ENCODE assay signal across 9 mouse cellular contexts in genomic region chr5:75153961-75154620, GRCm38 (mm10). TPM values are rescaled to one million over a fixed set of nuclear protein-coding genes. Genes with fewer than 3 reads are reported as not detected.
DNase-seq lines count a peak whose midpoint lies in the region; ATAC-seq and TF ChIP-seq lines count a peak whose summit lies in the region.
"Had no signal": no experiment of that assay in that cellular context is flagged by ENCODE, and none has a peak within 500 bp of the region (broad histone marks: within the 10 kb centered on the region; RNA-seq: fewer than 3 reads in every experiment).

No protein-coding gene starts in this region.

- peak overlapping the region; percentile 68 for H3K4me3 ChIP-seq in lung, adult 2 months (replicated peaks; ENCODE audit: extremely low read depth, low read depth, low read length)
- H3K4me3 ChIP-seq in heart, embryonic 10.5 days: peak overlapping the region; percentile 72
- peak overlapping the region; percentile 56 for H3K4me3 ChIP-seq in kidney, embryonic 15.5 days (replicated peaks)

- TF ChIP-seq CTCF in lung, adult 2 months (IDR thresholded peaks at IDR 0.05; ENCODE audit: insufficient read depth, low read length): no peak

- H3K27ac ChIP-seq in heart, embryonic 10.5 days: peak overlapping the region; percentile 88
- H3K27ac ChIP-seq in kidney, embryonic 15.5 days: peak overlapping the region; percentile 90

- H3K36me3 ChIP-seq in heart, embryonic 10.5 days: no peaks in the 10 kb centered on the region
- H3K36me3 ChIP-seq in kidney, embryonic 15.5 days: no peaks in the 10 kb centered on the region
- H3K36me3 ChIP-seq: G1E had no signal

- TF ChIP-seq POLR2A in lung, adult 2 months (IDR thresholded peaks at IDR 0.05; ENCODE audit: borderline replicate concordance, extremely low read depth, low read depth, low read length): 0 out of 2 replicates have a peak, but pooled peaks have one; percentile 4

- WGBS in lung, adult 2 months: 2% methylated on average over 27 of the region's 27 CpGs
- WGBS in heart, embryonic 10.5 days: under 1% methylated on average over 27 of the region's 27 CpGs
- under 1% methylated on average over 27 of the region's 27 CpGs for WGBS in kidney, embryonic 15.5 days

- H3K4me2 ChIP-seq in kidney, embryonic 15.5 days: peak overlapping the region; percentile 59

- H3K27me3 ChIP-seq in heart, embryonic 10.5 days (ENCODE audit: insufficient read depth, poor library complexity, severe bottlenecking): peaks cover 62% of the 10 kb centered on the region
- peaks cover 66% of the 10 kb centered on the region for H3K27me3 ChIP-seq in kidney, embryonic 15.5 days

- ATAC-seq in kidney, embryonic 15.5 days (replicated peaks; ENCODE audit: low FRiP score): no peak
- ATAC-seq in cerebellum, adult (ENCODE audit: insufficient number of reproducible peaks, low FRiP score, low TSS enrichment): no peak

- H3K9ac ChIP-seq in kidney, embryonic 15.5 days: peak overlapping the region; percentile 61

- H3K9me3 ChIP-seq in heart, embryonic 10.5 days: no peaks in the 10 kb centered on the region
- no peaks in the 10 kb centered on the region for H3K9me3 ChIP-seq in kidney, embryonic 15.5 days (replicated peaks)
- H3K9me3 ChIP-seq: G1E had no signal

- DNase-seq in lung, adult 2 months: peak; percentile 52
- no peak for DNase-seq in lung, postnatal 25 days (ENCODE audit: low spot score)
- peak; percentile 42 for DNase-seq in embryo, embryonic 9.5 days (ENCODE audit: extremely low spot score)
- no peak for DNase-seq in heart, embryonic 10.5 days (ENCODE audit: low spot score)
- peak; percentile 24 for DNase-seq in mesoderm, embryonic 11.5 days (ENCODE audit: low read depth, low spot score)
- DNase-seq in right cerebral cortex, adult 18-20 months: no peak

- peaks cover 12% of the 10 kb centered on the region for H3K4me1 ChIP-seq in lung, adult 2 months (ENCODE audit: control insufficient read depth, insufficient read depth, low read length)
- H3K4me1 ChIP-seq in heart, embryonic 10.5 days: peaks cover 51% of the 10 kb centered on the region
- peaks cover 50% of the 10 kb centered on the region for H3K4me1 ChIP-seq in kidney, embryonic 15.5 days

RNA-seq across cellular contexts. Expression of gene Pdgfra, which starts 2.0 kb away (rescaled TPM):
- 51.0 and 82.2 TPM in 2 replicates for polyA plus RNA-seq in lung, adult 2 months (2012; rRNA removed)
- 23.8 and 37.4 TPM in 2 replicates for polyA plus RNA-seq in heart, embryonic 10.5 days (2016; fragmentation: Nextera tagmentation; extraction: Ambion mirVana)
- polyA plus RNA-seq in kidney, embryonic 15.5 days (2015; fragmentation: Nextera tagmentation; extraction: Ambion mirVana): 40.0 and 47.3 TPM in 2 replicates
- polyA plus RNA-seq: G1E had no signal

Comparison
In these comparisons a context has a peak if more than half of its experiments do, and no peak if none do; other contexts are left out.
1. DNase-seq: peak in lung, adult 2 months (single experiment), embryo, embryonic 9.5 days (single experiment) and mesoderm, embryonic 11.5 days (single experiment); none in lung, postnatal 25 days (single experiment), heart, embryonic 10.5 days (single experiment) and right cerebral cortex, adult 18-20 months (single experiment).
2. Peak in every context shown above with its lines, with median percentiles within 50 percentile points of each other: H3K4me3 ChIP-seq.